ENCODE assay signal across 19 mouse cellular contexts in the genomic region with DNA sequence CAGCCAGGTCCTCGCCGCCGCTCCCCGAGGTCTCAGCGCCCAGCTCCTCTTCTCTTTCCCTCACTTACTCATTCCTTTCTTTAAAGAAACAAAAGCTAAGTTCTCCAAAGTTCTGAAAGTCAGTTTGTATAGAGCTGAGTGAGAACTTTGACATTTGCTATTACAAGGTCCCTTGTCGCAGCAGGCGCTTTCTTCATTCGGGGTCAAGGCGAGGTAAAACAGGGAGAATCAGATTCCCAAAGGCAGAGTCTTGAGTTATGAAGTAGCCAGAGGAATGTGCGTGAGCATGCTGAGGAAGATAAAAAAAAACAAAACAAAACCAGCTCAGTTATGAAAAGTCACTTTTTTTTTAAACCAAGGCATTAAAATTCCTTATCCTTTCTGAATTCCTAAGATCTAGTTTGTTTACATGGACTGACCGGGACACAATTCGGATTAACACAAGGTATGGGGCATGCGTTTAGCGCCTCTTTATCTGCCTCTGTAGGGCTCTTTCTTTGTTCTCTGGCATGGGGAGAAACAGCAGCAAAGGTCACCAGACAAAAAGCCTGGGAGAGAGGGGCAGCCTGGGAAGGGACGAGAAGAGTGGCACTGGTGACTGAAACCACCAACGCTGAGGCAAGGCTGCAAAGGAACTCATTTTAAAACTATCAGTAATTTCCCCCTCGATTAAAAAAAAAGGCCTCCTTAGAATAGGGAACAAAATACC. TPM values are rescaled to one million over a fixed set of nuclear protein-coding genes. Genes with fewer than 3 reads are reported as not detected.
DNase-seq lines count a peak whose midpoint lies in the region; ATAC-seq and TF ChIP-seq lines count a peak whose summit lies in the region.
"Had no signal": no experiment of that assay in that cellular context is flagged by ENCODE, and none has a peak within 500 bp of the region (broad histone marks: within the 10 kb centered on the region; RNA-seq: fewer than 3 reads in every experiment).

No protein-coding gene starts in this region.

- TF ChIP-seq EP300 in heart, postnatal 0 days (IDR thresholded peaks at IDR 0.05; ENCODE audit: low read depth) = no peak

- H3K4me3 ChIP-seq in heart, postnatal 0 days (ENCODE audit: low read depth, low read length) = no peak overlapping the region
- H3K4me3 ChIP-seq in midbrain, embryonic 11.5 days (ENCODE audit: low read depth, low read length) = no peak overlapping the region
- H3K4me3 ChIP-seq in midbrain, embryonic 13.5 days (replicated peaks) = no peak overlapping the region
- H3K4me3 ChIP-seq: embryonic facial prominence, embryonic 12.5 days; hindbrain, embryonic 15.5 days; limb, embryonic 13.5 days; liver, embryonic 15.5 days; myocyte had no signal

- WGBS in heart, postnatal 0 days = 58% methylated on average over 17 of the region's 17 CpGs
- WGBS in midbrain, embryonic 11.5 days = 26% methylated on average over 17 of the region's 17 CpGs
- 27% methylated on average over 17 of the region's 17 CpGs for WGBS in midbrain, embryonic 13.5 days

- H3K36me3 ChIP-seq in heart, postnatal 0 days (replicated peaks; ENCODE audit: control insufficient read depth, insufficient read depth, low read length) = peaks cover 44% of the 10 kb centered on the region
- peaks cover 16% of the 10 kb centered on the region; the same call in 1 of the 2 replicates for H3K36me3 ChIP-seq in midbrain, embryonic 11.5 days (ENCODE audit: control insufficient read depth, insufficient read depth, low read length)
- H3K36me3 ChIP-seq in midbrain, embryonic 13.5 days = peaks cover 39% of the 10 kb centered on the region

- peak overlapping the region; percentile 60 for H3K27ac ChIP-seq in heart, postnatal 0 days (ENCODE audit: low read depth)
- H3K27ac ChIP-seq in midbrain, embryonic 11.5 days (ENCODE audit: low read depth, low read length) = no peak overlapping the region; the same call in 1 of the 2 replicates
- H3K27ac ChIP-seq in midbrain, embryonic 13.5 days = no peak overlapping the region
- H3K27ac ChIP-seq: embryonic facial prominence, embryonic 12.5 days; hindbrain, embryonic 15.5 days; limb, embryonic 13.5 days; liver, embryonic 15.5 days; stomach, postnatal 0 days had no signal

- no peak for ATAC-seq in heart, postnatal 0 days (ENCODE audit: insufficient read depth, low read depth)
- peak; percentile 67 for ATAC-seq in midbrain, embryonic 11.5 days (ENCODE audit: low FRiP score)
- no peak for ATAC-seq in midbrain, embryonic 13.5 days
- ATAC-seq: Patski had no signal

- H3K4me2 ChIP-seq in heart, postnatal 0 days (ENCODE audit: low read depth, low read length) = no peak overlapping the region
- no peak overlapping the region for H3K4me2 ChIP-seq in midbrain, embryonic 11.5 days
- H3K4me2 ChIP-seq in midbrain, embryonic 13.5 days (replicated peaks) = no peak overlapping the region
- H3K4me2 ChIP-seq: embryonic facial prominence, embryonic 12.5 days; hindbrain, embryonic 15.5 days; limb, embryonic 13.5 days; liver, embryonic 15.5 days had no signal

- H3K9ac ChIP-seq in heart, postnatal 0 days (replicated peaks; ENCODE audit: low read depth, low read length) = no peak overlapping the region
- no peak overlapping the region for H3K9ac ChIP-seq in midbrain, embryonic 11.5 days (ENCODE audit: low read length)
- H3K9ac ChIP-seq in midbrain, embryonic 13.5 days (replicated peaks) = no peak overlapping the region
- H3K9ac ChIP-seq: embryonic facial prominence, embryonic 12.5 days; hindbrain, embryonic 15.5 days; limb, embryonic 13.5 days; liver, embryonic 15.5 days had no signal

- no peak for TF ChIP-seq CTCF in heart, postnatal 0 days (IDR thresholded peaks at IDR 0.05; ENCODE audit: low read depth)

- H3K4me1 ChIP-seq in heart, postnatal 0 days (ENCODE audit: control insufficient read depth, insufficient read depth) = no peaks in the 10 kb centered on the region
- H3K4me1 ChIP-seq in midbrain, embryonic 11.5 days (ENCODE audit: control insufficient read depth, insufficient read depth, low read length) = peaks cover 15% of the 10 kb centered on the region
- H3K4me1 ChIP-seq in midbrain, embryonic 13.5 days (replicated peaks) = 0 out of 2 replicates have a peak, but pooled peaks cover 4% of the 10 kb centered on the region
- H3K4me1 ChIP-seq: embryonic facial prominence, embryonic 12.5 days; hindbrain, embryonic 15.5 days; limb, embryonic 13.5 days; liver, embryonic 15.5 days had no signal

- H3K27me3 ChIP-seq in heart, postnatal 0 days (ENCODE audit: control insufficient read depth, insufficient read depth, low read length) = no peaks in the 10 kb centered on the region
- H3K27me3 ChIP-seq in midbrain, embryonic 11.5 days (ENCODE audit: control insufficient read depth, insufficient read depth, low read length) = no peaks in the 10 kb centered on the region
- H3K27me3 ChIP-seq in midbrain, embryonic 13.5 days = no peaks in the 10 kb centered on the region
- H3K27me3 ChIP-seq: embryonic facial prominence, embryonic 12.5 days; hindbrain, embryonic 15.5 days; limb, embryonic 13.5 days; liver, embryonic 15.5 days; Patski had no signal

- DNase-seq in adrenal gland, postnatal 14 days = peak; percentile 69
- no peak for DNase-seq in adrenal gland, adult 18-20 months (ENCODE audit: low spot score in 2 of 2)
- no peak for DNase-seq in heart, postnatal 0 days (ENCODE audit: low spot score)
- no peak for DNase-seq in heart, adult 18-20 months
- no peak for DNase-seq in midbrain, embryonic 11.5 days (ENCODE audit: low spot score, missing footprints)
- DNase-seq in embryo, embryonic 9.5 days (ENCODE audit: extremely low spot score) = peak; percentile 38
- DNase-seq: cerebellum, postnatal 14 days; gastrocnemius, postnatal 14 days; kidney, adult 11 months; kidney, postnatal 10 days; thymus, postnatal 14 days had no signal

- no peaks in the 10 kb centered on the region for H3K9me3 ChIP-seq in heart, postnatal 0 days (replicated peaks; ENCODE audit: control insufficient read depth, low read length)
- H3K9me3 ChIP-seq in midbrain, embryonic 11.5 days (ENCODE audit: control insufficient read depth, low read length) = no peaks in the 10 kb centered on the region
- no peaks in the 10 kb centered on the region for H3K9me3 ChIP-seq in midbrain, embryonic 13.5 days
- H3K9me3 ChIP-seq: embryonic facial prominence, embryonic 12.5 days; hindbrain, embryonic 15.5 days; limb, embryonic 13.5 days; liver, embryonic 15.5 days had no signal

RNA-seq across cellular contexts. Expression of gene Inip, which starts 29.1 kb away (rescaled TPM):
- total RNA-seq in adrenal gland, postnatal 14 days (2021) = 14.2 and 19.3 TPM in 2 replicates
- total RNA-seq in adrenal gland, adult 18-20 months (2021) = 10 to 100 TPM; 17.5 to 17.6 TPM
- total RNA-seq in heart, postnatal 0 days (2014; rRNA removed; ENCODE audit: low replicate concordance) = 10.3 and 17.3 TPM in 2 replicates
- 23.6 and 25.2 TPM in 2 replicates for polyA plus RNA-seq in heart, postnatal 0 days (2015; fragmentation: Nextera tagmentation; extraction: Ambion mirVana)
- 10 to 100 TPM; 10.1 to 11.3 TPM for total RNA-seq in heart, adult 18-20 months (2021)
- polyA plus RNA-seq in midbrain, embryonic 11.5 days (2014; fragmentation: Nextera tagmentation; extraction: Ambion mirVana) = 110 and 121 TPM in 2 replicates
- 80.1 and 82.0 TPM in 2 replicates for polyA plus RNA-seq in midbrain, embryonic 13.5 days (2015; fragmentation: Nextera tagmentation; extraction: Ambion mirVana)

RNA-seq across cellular contexts. Expression of gene Snx30, which starts 33.3 kb away (rescaled TPM):
- 7.3 and 9.5 TPM in 2 replicates for total RNA-seq in adrenal gland, postnatal 14 days (2021)
- total RNA-seq in adrenal gland, adult 18-20 months (2021) = 1 to 10 TPM; 4.1 to 5.1 TPM
- total RNA-seq in heart, postnatal 0 days (2014; rRNA removed; ENCODE audit: low replicate concordance) = 3.7 and 4.5 TPM in 2 replicates
- polyA plus RNA-seq in heart, postnatal 0 days (2015; fragmentation: Nextera tagmentation; extraction: Ambion mirVana) = 2.9 and 3.3 TPM in 2 replicates
- total RNA-seq in heart, adult 18-20 months (2021) = 1 to 10 TPM; 6.5 TPM
- 11.8 and 12.3 TPM in 2 replicates for polyA plus RNA-seq in midbrain, embryonic 11.5 days (2014; fragmentation: Nextera tagmentation; extraction: Ambion mirVana)
- polyA plus RNA-seq in midbrain, embryonic 13.5 days (2015; fragmentation: Nextera tagmentation; extraction: Ambion mirVana) = 13.7 and 14.3 TPM in 2 replicates

Comparison
In these comparisons a context has a peak if more than half of its experiments do, and no peak if none do; other contexts are left out.
1. DNase-seq: peak in adrenal gland, postnatal 14 days (single experiment) and embryo, embryonic 9.5 days (single experiment); none in adrenal gland, adult 18-20 months (0 of 2), heart, postnatal 0 days (single experiment), heart, adult 18-20 months (0 of 2) and midbrain, embryonic 11.5 days (single experiment).